Mouse (Mus musculus) neutrophil, adult 5-6 weeks (primary cell): ENCODE results near the gene Myd88. TPM values are rescaled to one million over a fixed set of nuclear protein-coding genes. Genes with fewer than 3 reads are reported as not detected.

Experiments
- ATAC-seq: fragments of 151-379, 151-347 bp; 2 replicates; pipeline ENCODE4 v1.8.0; 2017; ENCODE audit warnings: mild to moderate bottlenecking, moderate TSS enrichment; ENCODE audit not compliant: insufficient number of reproducible peaks, poor library complexity, low FRiP score, severe bottlenecking; ENCODE audit errors: extremely low read depth
- total RNA-seq: library from RNA; stranded (forward); fragments of 200-1000 nt; gene quantifications from 2 replicates; pipeline ENCODE4 v1.2.3, GENCODE M21; 2017

Gene Myd88
- total RNA-seq, 1 experiment from 2014 or later, result 150 TPM

- no peak for ATAC-seq
These were observed 20.8 kb downstream of the Myd88 start for GRCm38 (mm10) chr9:119320446-119320845.

GRCm38 (mm10) chr9:119318891-119319290, 22.3 kb downstream of the Myd88 start:
- no peak for ATAC-seq

- ATAC-seq, result no peak
These were observed 28.1 kb downstream of the Myd88 start for GRCm38 (mm10) chr9:119313096-119313495.

DNA sequence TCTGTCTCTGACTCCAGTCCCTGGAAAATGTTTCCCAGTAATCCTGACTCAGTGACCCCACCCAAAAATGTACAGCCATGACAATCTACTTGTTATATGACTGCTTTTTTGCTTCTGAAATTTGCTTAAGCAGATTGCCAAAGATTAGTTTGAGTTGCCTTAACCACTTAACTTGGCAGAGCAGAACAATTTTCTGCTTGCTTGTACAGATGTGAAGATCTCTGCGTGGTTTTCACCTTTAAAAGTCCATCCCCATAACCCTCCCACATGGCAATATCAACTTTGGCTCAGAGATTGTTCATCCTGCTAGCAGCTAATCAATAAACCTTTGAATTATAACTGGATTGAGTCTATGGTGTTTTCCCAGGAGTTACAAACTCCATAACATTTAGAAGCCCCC, 32.1 kb downstream of the Myd88 start:
- no peak for ATAC-seq

DNA sequence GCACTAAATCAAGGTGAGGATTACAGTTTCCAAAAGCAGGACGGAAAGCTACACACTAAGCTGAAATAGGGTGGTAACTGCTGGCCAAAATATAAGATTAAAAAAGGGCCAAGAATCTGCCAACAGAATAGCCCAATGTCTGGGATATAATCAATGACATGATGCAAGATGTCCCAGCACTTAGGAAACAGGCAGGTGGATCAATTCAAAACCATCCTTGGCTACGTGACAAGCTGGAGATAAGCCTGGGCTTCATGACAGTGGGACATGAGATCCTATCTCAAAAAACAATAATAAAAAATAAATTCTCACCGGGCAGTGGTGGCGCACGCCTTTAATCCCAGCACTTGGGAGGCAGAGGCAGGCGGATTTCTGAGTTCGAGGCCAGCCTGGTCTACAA, 35.3 kb downstream of the Myd88 start:
- ATAC-seq, result no peak

- ATAC-seq, result no peak
These were observed 42.6 kb downstream of the Myd88 start for GRCm38 (mm10) chr9:119298563-119298962.

DNA sequence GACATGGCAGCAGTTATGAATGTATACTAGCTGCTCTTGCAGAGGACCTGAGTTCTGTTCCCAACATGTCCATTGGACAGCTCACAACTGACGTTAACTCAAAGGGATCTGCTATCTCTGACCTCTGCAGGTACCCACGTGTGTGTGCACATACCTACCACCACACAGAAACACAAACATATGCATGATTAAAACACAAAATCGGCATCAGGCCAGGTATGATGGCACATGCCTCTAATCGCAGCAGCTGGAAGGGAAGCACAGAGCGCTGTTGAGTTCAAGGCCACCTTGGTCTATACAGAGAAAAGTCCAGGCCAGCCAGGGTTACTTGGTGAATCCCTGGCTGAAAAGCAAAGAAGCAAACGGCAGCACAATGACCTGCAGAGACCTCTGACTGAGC, 43.5 kb downstream of the Myd88 start:
- no peak for ATAC-seq

DNA sequence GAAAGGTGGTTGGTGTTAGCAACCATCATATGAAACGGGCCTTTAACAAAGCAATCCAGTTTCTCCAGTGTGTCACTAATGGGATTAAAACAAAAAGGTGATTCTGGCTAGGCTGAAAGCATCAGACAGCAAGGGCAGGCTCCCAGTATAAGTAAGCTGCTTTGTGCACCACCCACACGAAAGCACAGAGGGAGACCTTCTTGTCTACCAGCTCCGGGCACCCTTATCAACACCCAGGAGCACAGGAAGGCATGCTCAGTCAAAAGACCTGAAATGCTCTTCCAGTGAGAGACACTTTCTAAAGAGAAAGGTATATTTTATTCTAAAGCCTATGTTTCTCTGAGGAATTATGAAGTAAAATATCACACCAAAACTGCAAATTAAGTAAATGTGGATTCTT, 50.4 kb downstream of the Myd88 start:
- no peak for ATAC-seq

Other genes starting within 250 kb of the Myd88 start
- gene Plcd1, start 247.9 kb downstream of the Myd88 start, total RNA-seq, result 0.23 TPM in 1 of 2 replicates, not detected in the other
- gene Dlec1, start 238.9 kb downstream of the Myd88 start, total RNA-seq, result not detected in 2 replicates
- 0.25 TPM in 1 of 2 replicates, not detected in the other for gene Acaa1b, start 184.3 kb downstream of the Myd88 start, total RNA-seq
- gene Gm47289, start 182.2 kb downstream of the Myd88 start, total RNA-seq, result not detected in 2 replicates
- not detected in 2 replicates for gene Slc22a13, start 132.3 kb downstream of the Myd88 start, total RNA-seq
- 48.7 and 49.3 TPM in 2 replicates for gene Oxsr1, start 19.0 kb downstream of the Myd88 start, total RNA-seq
- gene Acaa1a, start 1.7 kb downstream of the Myd88 start, total RNA-seq, result 66.7 and 68.1 TPM in 2 replicates
- gene Xylb, start 16.0 kb upstream of the Myd88 start, total RNA-seq, result 0.12 and 0.61 TPM in 2 replicates
- not detected in 2 replicates for gene Slc22a14, start 24.1 kb upstream of the Myd88 start, total RNA-seq
- not detected in 2 replicates for gene Acvr2b, start 60.7 kb upstream of the Myd88 start, total RNA-seq
- 3.3 and 3.9 TPM in 2 replicates for gene Exog, start 103.5 kb upstream of the Myd88 start, total RNA-seq
- gene Scn5a, start 237.6 kb upstream of the Myd88 start, total RNA-seq, result not detected in 2 replicates